Mouse (Mus musculus) intestine, postnatal 0 days (tissue): ENCODE data around the gene Pafah2. TPM values are rescaled to one million over a fixed set of nuclear protein-coding genes. Genes with fewer than 3 reads are reported as not detected.

Experiments used
- ATAC-seq: fragments of 200-750 bp; cut with Nextera tagmentation; 2 replicates; pipeline ENCODE4 v1.8.0; 2017; ENCODE audit warnings: mild to moderate bottlenecking, moderate TSS enrichment, moderate library complexity
- H3K27ac ChIP-seq: fragments of 300-500 bp; sonication (generic); 2 replicates; pipeline ENCODE4 v1.5.1; 2014; ENCODE audit warnings: mild to moderate bottlenecking, low read depth, low read length, moderate library complexity
- H3K27me3 ChIP-seq: fragments of 300-500 bp; sonication (generic); replicated peaks from 2 replicates; pipeline ENCODE4 v1.6.1; 2014; ENCODE audit warnings: low read length, mixed read lengths; ENCODE audit not compliant: control insufficient read depth, insufficient read depth
- H3K36me3 ChIP-seq: fragments of 300-500 bp; sonication (generic); 2 replicates; pipeline ENCODE4 v1.6.1; 2014; ENCODE audit warnings: mild to moderate bottlenecking, moderate library complexity; ENCODE audit not compliant: control insufficient read depth, insufficient read depth
- H3K4me1 ChIP-seq: fragments of 300-500 bp; sonication (generic); replicated peaks from 2 replicates; pipeline ENCODE4 v1.6.1; 2014; ENCODE audit warnings: antibody characterized with exemption, low read length, mixed read lengths; ENCODE audit not compliant: control insufficient read depth, insufficient read depth
- H3K4me2 ChIP-seq: fragments of 300-500 bp; sonication (generic); replicated peaks from 2 replicates; pipeline ENCODE4 v1.6.1; 2014; ENCODE audit warnings: low read depth, mild to moderate bottlenecking, moderate library complexity
- H3K4me3 ChIP-seq: fragments of 300-500 bp; sonication (generic); 2 replicates; pipeline ENCODE4 v1.5.1; 2014; ENCODE audit warnings: low read depth, low read length
- H3K9ac ChIP-seq: fragments of 300-500 bp; sonication (generic); 2 replicates; pipeline ENCODE4 v1.6.1; 2014; ENCODE audit warnings: mild to moderate bottlenecking, low read depth, low read length
- H3K9me3 ChIP-seq: fragments of 300-500 bp; sonication (generic); 2 replicates; pipeline ENCODE4 v1.6.1; 2016; ENCODE audit warnings: mixed run types; ENCODE audit not compliant: control insufficient read depth
- CTCF ChIP-seq: sonication (generic); IDR thresholded peaks from 2 replicates; pipeline ENCODE4 v1.5.1; 2016; ENCODE audit warnings: low read depth, mild to moderate bottlenecking, control low read depth, antibody characterized with exemption, moderate library complexity
- WGBS: fragments of 180-500 bp; shearing (Covaris S2); extraction: QIAGEN DNeasy Blood & Tissue Kit; methylation state at CpG from one replicate; pipeline ENCODE4 v1.1.7; 2014; 5-methylcytosine and 5-hydroxymethylcytosine counted together
- polyA plus RNA-seq: library from polyadenylated mRNA; unstranded; fragments of >200 nt; fragmentation: Nextera tagmentation; extraction: Ambion mirVana; gene quantifications from 2 replicates; pipeline ENCODE4 v1.2.1, GENCODE M21; 2015

The Pafah2 gene
- polyA plus RNA-seq, 1 experiment from 2014 or later = 39.8 TPM

GRCm38 (mm10) chr4:134417111-134417510 lies 21.0 kb downstream of the Pafah2 start:
- Histone ChIP-seq H3K27me3 (no peaks in the 10 kb centered on the region), H3K4me1 (no peaks in the 10 kb centered on the region)

DNA sequence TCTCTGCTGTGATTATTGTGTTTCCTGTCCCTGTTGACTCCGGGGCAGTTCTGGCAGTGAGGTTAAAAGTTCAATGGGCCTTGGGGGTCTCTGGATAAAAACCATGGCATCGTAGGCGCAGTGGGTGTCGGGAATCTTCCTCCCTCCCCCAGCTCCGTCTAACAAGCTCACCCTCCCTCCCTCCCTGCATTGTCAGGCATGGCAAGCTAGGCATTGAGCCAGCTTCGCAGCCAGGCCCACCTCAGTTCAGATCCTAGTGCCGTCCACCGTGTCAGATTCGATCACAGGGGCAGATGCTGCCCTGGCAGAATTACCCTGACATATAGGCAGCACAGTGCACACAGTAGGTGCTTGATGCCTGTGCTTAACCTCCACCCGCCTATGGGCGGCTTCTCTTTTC lies 25.9 kb downstream of the Pafah2 start:
- no peak overlapping the region for H3K9ac ChIP-seq
- no peak overlapping the region for H3K4me2 ChIP-seq
- no peak for ATAC-seq
- no peak overlapping the region for H3K4me3 ChIP-seq
- WGBS = 70% methylated on average over 11 of the region's 11 CpGs
- no peak overlapping the region for H3K27ac ChIP-seq
- H3K36me3 ChIP-seq = peaks cover 84% of the 10 kb centered on the region
- no peaks in the 10 kb centered on the region for H3K9me3 ChIP-seq
- no peaks in the 10 kb centered on the region for H3K27me3 ChIP-seq
- TF ChIP-seq CTCF = no peak
- H3K4me1 ChIP-seq = no peaks in the 10 kb centered on the region

More at GRCm38 (mm10) chr4:134417111-134417510, 21.0 kb downstream of the Pafah2 start:
- Histone ChIP-seq H3K9ac (no peak overlapping the region), H3K9me3 (no peaks in the 10 kb centered on the region), H3K36me3 (peaks cover 76% of the 10 kb centered on the region), H3K4me3 (no peak overlapping the region), H3K27ac (no peak overlapping the region), H3K4me2 (no peak overlapping the region)
- ATAC-seq = no peak
- 62% methylated on average over 7 of the region's 7 CpGs for WGBS
- no peak for TF ChIP-seq CTCF

DNA sequence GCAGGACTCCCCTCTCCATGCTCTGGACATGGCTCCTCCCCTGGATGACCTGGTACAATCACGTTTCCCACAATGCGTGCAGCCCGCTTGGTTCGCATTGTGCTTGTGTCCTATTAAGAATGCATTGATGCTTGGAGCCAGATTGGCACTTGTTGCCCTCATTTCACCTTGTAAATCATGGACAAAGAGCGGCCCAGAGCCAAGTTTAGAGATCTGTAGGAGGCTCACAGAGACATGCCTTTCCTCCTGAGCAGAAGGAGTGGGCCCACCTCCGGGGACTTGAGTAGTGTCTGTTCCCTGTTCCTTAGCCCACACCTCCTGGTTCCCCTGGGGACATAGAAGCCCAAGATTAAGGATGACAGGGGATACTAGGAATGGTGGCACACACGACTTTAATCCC lies 27.8 kb downstream of the Pafah2 start:
- H3K9ac ChIP-seq = no peak overlapping the region
- H3K9me3 ChIP-seq = no peaks in the 10 kb centered on the region
- H3K27ac ChIP-seq = no peak overlapping the region
- TF ChIP-seq CTCF = no peak
- H3K4me1 ChIP-seq = no peaks in the 10 kb centered on the region
- no peak for ATAC-seq
- no peak overlapping the region for H3K4me2 ChIP-seq
- peaks cover 70% of the 10 kb centered on the region for H3K36me3 ChIP-seq
- H3K4me3 ChIP-seq = no peak overlapping the region
- WGBS = 88% methylated on average over 7 of the region's 7 CpGs
- H3K27me3 ChIP-seq = no peaks in the 10 kb centered on the region

DNA sequence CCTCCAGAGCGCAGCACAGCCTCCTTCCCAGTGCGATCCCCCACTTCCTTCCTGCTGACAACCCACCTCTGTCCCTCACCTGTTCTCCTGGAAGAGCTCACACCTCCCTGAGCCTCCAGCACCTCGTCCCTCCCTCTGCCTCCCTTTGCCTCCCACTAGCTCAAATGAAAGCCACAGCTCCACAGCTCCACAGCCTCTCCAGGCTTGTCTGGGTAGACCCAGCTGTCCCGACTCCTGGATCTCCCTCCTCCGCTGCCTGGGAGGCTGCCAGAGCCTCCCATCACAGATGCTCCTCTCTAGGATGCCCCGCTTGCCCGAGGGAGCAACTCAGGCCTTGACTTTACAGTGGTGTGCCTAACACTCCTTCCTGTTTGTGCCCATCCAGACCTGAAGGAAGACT lies 29.0 kb downstream of the Pafah2 start:
- H3K9ac ChIP-seq = no peak overlapping the region
- H3K27ac ChIP-seq = no peak overlapping the region
- no peaks in the 10 kb centered on the region for H3K27me3 ChIP-seq
- no peak for TF ChIP-seq CTCF
- H3K4me2 ChIP-seq = no peak overlapping the region
- no peaks in the 10 kb centered on the region for H3K9me3 ChIP-seq
- H3K4me1 ChIP-seq = no peaks in the 10 kb centered on the region
- no peak for ATAC-seq
- peaks cover 64% of the 10 kb centered on the region for H3K36me3 ChIP-seq
- 76% methylated on average over 7 of the region's 7 CpGs for WGBS
- no peak overlapping the region for H3K4me3 ChIP-seq

- H3K4me3 ChIP-seq = no peak overlapping the region
- no peaks in the 10 kb centered on the region for H3K9me3 ChIP-seq
- no peak overlapping the region for H3K4me2 ChIP-seq
- no peaks in the 10 kb centered on the region for H3K27me3 ChIP-seq
- H3K4me1 ChIP-seq = no peaks in the 10 kb centered on the region
- H3K9ac ChIP-seq = no peak overlapping the region
- peaks cover 16% of the 10 kb centered on the region for H3K36me3 ChIP-seq
- no peak for TF ChIP-seq CTCF
- 43% methylated on average over 23 of the region's 23 CpGs for WGBS
- no peak overlapping the region for H3K27ac ChIP-seq
- no peak for ATAC-seq
These were observed 34.4 kb downstream of the Pafah2 start for GRCm38 (mm10) chr4:134430381-134431004.

DNA sequence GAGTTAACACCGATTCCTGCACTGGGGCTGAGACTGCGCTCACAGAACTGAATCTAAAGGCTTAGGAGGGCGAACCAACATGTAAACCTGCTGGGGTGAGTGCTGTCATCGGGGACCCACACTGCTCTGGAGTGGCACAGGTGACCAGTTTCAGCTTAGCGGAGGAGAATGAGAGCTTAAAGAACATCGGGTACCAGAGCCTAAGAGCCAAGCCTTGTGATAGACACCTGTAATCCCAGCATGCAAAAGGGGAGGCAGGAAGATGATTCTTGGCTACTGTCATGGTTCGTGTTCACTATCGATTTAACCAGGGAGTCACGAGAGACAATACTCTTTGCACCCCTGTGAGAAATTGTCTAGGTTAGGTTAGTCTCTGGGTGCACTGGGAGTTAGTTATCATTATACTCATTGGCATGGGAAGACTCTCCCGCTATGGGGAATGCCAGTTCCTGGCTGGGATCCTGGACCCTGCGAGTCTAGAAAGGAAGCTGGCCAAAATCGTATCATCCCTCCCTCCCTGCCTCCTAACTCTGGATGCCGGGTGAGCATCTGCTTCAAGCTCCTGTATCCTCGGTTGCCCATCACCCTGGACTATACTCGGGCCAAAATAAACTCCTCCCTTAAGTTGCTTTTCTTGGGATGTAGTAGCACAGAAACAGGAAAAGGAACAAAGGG lies 36.7 kb downstream of the Pafah2 start:
- H3K9me3 ChIP-seq = no peaks in the 10 kb centered on the region
- H3K4me3 ChIP-seq = no peak overlapping the region
- no peak overlapping the region for H3K9ac ChIP-seq
- H3K4me2 ChIP-seq = no peak overlapping the region
- H3K27me3 ChIP-seq = no peaks in the 10 kb centered on the region
- no peaks in the 10 kb centered on the region for H3K36me3 ChIP-seq
- WGBS = 89% methylated on average over 15 of the region's 15 CpGs
- H3K4me1 ChIP-seq = no peaks in the 10 kb centered on the region
- TF ChIP-seq CTCF = no peak
- no peak for ATAC-seq
- H3K27ac ChIP-seq = no peak overlapping the region
